Mouse (Mus musculus) sigmoid colon, adult 10 weeks (tissue): ENCODE results near the gene Uba6. TPM values are rescaled to one million over a fixed set of nuclear protein-coding genes. Genes with fewer than 3 reads are reported as not detected.

Experiments
- polyA plus RNA-seq: library from polyadenylated mRNA; stranded (reverse); fragments of 350-450 nt; fragmentation: Illumina TruSeq; extraction: RNeasy Lipid Tissue Mini Kit (QIAGEN cat#74804); gene quantifications from one replicate; pipeline ENCODE4 v1.2.3, GENCODE M21; 2014; ENCODE audit warnings: low read depth, low replicate concordance

Gene Uba6
- polyA plus RNA-seq = 34.8 TPM

DNA sequence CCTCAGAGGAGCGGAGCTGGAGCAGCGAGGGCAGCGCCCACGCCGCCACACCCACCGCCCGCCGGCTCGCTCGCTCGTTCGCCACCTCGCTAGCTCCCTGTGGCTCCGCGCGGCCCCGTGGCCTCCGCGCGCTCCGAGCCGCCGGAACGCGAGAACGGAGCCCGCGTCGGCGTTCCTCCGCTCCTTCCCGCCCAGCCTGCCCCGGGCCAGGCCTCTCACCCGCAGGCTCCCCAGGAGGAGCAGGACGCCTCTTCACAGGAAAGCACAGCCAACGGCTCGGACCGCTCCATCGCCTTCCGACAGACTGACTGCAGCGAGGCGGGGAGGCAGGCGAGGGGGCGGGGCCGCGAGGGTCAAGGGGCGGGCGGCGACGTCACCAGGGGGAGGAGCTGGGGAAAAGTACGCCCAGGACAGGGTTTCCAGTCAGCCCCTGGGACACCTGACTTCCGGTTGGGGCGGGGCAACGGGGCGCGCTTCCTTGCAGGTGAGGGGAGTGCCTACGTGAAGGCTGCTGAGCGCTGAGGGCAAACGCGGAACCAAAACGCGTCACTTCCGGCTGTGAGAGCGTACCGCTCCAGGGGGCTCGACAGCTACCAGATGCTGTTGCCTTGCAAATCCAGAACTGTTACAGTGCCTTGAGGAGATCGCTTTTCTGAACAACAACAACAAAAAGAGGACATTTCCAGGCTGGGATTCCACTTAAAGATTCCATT, at the start of gene Uba6:
Gene Uba6, minus strand, starts transcription at position 355 of the 713 bp plus-strand sequence.

DNA sequence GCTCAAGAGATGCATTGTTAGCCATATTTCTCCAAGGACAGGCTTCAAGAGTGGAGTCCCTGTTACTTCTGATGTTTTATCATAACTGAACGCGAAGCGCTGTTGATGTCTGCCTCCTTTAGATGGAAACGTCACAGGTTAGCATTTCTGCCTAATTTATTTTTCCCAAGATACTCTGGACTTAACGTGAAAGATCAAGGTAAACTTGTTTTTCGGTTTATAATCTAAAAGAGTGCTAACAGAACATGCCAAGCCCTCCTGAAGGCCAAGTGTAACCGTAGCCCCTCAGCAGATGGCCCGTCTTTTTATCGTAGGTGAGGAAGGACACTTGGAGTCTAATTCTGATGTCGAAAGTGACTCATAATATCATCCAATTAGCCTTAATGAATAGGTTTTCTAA, 25.2 kb upstream of the Uba6 start, which contains the start of gene Gnrhr:
Gene Gnrhr, minus strand, starts transcription at position 101 of the 400 bp plus-strand sequence.

GRCm38 (mm10) chr5:86071538-86071937, 101.1 kb downstream of the Uba6 start, which contains the start of gene Stap1:
Gene Stap1 (plus strand): TSS chr5:86071746.

DNA sequence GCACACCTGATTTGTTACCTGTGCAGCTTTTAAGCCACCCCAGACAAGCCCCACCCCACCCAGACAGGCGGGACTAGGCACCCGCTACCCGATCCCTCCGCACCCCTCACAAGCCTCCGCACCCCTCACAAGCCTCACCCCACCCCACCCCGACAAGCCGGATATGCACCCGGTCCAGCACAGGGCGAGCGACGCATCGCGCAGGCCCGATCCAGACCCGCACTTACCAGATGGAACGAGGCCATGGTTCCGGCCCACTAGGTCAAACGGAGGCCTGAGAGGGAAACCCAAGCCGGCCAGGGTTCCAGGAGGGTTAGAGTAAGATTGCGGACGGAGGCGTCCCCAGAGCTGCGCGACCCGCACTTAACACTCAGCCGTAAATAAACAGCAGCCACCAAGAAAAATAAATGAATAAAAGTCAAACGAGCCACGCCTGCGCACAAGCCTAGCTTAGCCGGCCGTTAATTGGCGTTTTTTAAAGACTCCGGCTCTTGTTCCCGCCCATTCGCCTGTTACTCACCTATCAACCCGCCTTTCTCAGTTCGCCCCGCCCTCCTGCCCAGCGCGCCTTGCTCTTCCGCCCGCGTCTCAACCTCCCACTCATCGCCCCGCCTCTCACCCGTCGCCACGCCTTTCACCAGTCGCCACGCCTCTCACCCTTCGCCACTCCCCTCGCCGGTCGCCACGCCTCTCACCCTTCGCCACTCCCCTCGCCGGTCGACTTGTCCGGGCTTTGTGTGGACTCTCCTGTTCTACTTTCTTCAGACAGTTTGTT, 107.3 kb downstream of the Uba6 start, which contains the start of gene Cenpc1:
Gene Cenpc1, minus strand, starts transcription at position 483 of the 775 bp plus-strand sequence.

Other genes starting within 250 kb of the Uba6 start
- gene Cenpc1, start 107.2 kb downstream of the Uba6 start, polyA plus RNA-seq = 45.5 TPM
- 11.2 TPM for gene Stap1, start 101.1 kb downstream of the Uba6 start, polyA plus RNA-seq
- not detected for gene Gnrhr, start 25.1 kb upstream of the Uba6 start, polyA plus RNA-seq
- not detected for gene Tmprss11c, start 116.5 kb upstream of the Uba6 start, polyA plus RNA-seq
- gene Tmprss11d, start 200.6 kb upstream of the Uba6 start, polyA plus RNA-seq = not detected